Mouse (Mus musculus) inflammation-experienced regulatory T-cells, adult 16 weeks (primary cell): Measurements from ENCODE around the gene AW822073. TPM values are rescaled to one million over a fixed set of nuclear protein-coding genes. Genes with fewer than 3 reads are reported as not detected.

Source experiments
- polyA plus RNA-seq: library from polyadenylated mRNA; unstranded; fragments of 100-300 nt; shearing (Covaris generic); gene quantifications from one replicate; pipeline ENCODE4 v1.2.1, GENCODE M21; 2017

The AW822073 gene
- polyA plus RNA-seq, result not detected

DNA sequence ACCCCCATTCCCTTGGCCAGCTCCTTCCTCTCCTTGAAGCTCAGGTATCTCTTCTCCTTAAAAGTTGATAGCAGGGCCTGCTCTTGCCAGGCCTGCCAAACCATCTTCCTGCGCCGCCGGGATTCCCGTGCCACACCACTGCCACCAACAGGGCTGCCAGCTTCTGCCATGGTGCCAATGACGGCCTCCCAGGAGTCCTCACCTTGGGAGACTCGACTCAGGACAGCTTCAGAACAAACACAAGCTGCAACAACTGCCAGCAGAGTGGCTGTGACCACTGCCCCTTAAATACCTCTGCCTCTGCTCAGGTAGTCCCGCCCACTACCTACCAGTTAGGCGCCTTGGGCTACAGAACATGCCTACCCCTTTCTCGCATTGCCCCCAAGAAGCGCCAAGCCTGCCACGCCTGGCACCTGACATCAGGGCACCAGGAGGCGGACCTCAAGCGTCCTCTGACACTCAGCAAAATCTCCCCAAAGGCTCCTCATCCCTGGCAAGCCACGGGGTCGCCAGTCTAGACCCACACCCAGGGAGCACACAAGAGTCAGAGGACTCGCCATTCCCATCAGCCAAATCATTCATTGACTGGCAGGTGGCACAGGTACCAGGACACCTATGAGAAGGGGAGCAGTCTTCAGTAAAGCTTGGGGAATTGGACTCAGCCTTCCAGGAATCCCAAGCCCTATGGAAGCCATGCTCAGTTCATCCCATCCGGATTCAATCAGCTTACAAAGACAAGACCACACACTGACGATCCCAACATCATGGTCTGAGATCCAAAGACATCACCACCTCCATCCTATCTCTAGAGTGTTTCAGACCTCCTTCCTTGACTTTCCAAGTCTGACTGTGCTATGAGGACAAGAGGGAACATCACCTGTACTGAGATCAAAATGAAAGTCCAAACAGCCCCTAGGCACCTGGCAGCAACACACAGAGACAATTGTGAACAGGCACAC is at the start of gene AW822073:
AW822073 (minus strand) TSS at position 104 of the 959 bp plus-strand sequence.

DNA sequence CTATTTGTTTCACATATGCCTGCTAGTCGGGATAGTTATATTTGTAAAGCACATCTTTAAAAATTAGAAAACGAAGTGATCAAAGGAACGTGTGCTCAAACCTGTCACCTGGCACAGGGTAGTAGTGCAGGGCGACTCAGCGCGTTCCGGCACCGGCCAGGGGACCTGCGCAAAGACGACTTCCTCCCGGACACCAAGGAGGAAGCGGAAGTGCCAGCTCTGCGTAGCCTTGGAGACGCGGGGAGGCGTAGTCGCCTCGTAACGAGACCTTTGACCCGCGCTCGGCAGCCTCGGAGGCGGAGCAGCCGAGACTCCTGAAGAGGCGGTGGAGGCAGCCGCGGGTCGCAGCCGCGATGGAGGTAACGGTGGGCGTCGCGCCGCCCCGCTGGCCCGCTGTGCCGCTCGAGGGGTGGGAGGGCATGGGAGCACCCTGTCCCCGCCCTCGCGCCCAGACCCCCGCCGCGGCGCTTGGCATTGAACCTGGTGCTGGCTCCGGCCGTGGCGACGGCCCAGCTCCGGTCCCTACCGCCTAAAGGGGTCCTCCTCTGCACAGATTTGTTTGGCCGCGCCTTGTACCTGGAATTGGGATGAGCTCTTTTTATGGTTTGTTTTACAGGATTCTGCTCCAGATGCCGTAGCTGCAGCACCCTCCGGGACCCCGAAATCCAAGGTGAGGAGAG is 30.6 kb upstream of the AW822073 start, which contains the start of gene Gcc2:
Gcc2 (plus strand) TSS at position 285 of the 680 bp plus-strand sequence.

GRCm38 (mm10) chr10:58236613-58237012 is 11.9 kb upstream of the AW822073 start, which contains the start of gene Gm4981:
TSS of gene Gm4981 (minus strand) at chr10:58236701.

DNA sequence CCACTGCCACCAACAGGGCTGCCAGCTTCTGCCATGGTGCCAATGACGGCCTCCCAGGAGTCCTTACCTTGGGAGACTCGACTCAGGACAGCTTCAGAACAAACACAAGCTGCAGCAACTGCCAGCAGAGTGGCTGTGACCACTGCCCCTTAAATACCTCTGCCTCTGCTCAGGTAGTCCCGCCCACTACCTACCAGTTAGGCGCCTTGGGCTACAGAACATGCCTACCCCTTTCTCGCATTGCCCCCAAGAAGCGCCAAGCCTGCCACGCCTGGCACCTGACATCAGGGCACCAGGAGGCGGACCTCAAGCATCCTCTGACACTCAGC is 7.9 kb upstream of the AW822073 start, which contains the start of gene Duxf3:
Duxf3 (minus strand) TSS at position 35 of the 329 bp plus-strand sequence.

Other genes starting within 250 kb of the AW822073 start
- gene Duxf3, start 7.7 kb upstream of the AW822073 start, polyA plus RNA-seq, result not detected
- gene Gm4981, start 11.8 kb upstream of the AW822073 start, polyA plus RNA-seq, result not detected
- 71.1 TPM for gene Gcc2, start 30.6 kb upstream of the AW822073 start, polyA plus RNA-seq
- gene Lims1, start 98.5 kb upstream of the AW822073 start, polyA plus RNA-seq, result 119 TPM
- gene Ranbp2, start 222.0 kb upstream of the AW822073 start, polyA plus RNA-seq, result 77.9 TPM